Mouse (Mus musculus): Measurements from ENCODE around the gene Psmb3. TPM values are rescaled to one million over a fixed set of nuclear protein-coding genes. Genes with fewer than 3 reads are reported as not detected.

The Psmb3 gene
- total and polyA plus RNA-seq, 3 experiments, result 560 to 1,251 (median 863) TPM

DNA sequence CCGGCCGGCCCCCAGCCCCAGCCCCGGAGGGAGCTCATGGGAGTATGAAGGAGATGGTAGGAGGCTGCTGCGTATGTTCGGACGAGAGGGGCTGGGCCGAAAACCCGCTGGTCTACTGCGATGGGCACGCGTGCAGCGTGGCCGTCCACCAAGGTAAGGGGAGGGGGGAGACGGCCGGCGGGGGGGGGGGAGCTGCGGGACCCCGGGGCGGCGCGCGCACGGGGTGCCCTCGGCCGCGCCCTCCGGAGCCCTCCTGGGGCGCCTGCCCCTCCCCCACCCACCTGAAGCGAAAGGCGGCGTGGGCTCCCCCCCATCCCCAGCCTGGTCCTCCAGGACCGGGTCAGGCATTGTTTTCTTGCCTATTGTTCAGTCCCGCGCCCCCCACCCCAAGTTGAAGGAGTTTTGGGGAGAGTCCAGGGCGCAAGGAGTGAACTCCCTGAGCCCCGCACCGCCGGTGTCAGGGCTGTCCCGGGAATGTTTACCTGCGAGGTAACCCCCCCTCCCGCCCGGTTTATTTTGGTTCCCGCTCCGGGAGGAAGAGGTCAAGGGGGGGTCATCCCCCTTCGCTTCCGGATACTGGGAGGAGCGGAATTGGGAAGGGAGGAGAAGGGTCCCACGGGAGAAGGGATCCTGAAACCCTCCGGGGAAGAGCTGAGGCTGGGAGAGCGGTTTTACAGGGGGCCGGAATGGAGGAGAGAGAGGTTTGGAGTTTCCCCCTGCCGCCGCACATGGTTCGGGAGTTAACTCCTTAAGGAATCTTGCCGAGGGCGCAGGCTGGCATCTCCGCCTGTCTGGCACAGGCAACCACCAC lies 39.5 kb upstream of the Psmb3 start:
- Histone ChIP-seq H3K4me1 (ENCODE audit: control insufficient read depth in 1 of 2, insufficient read depth in 2 of 2) (peaks cover 9 to 24% of the 10 kb centered on the region in 2 experiments), H3K27ac (ENCODE audit: insufficient read depth, low read depth) (peak overlapping the region; percentile 51; the same call in 1 of the 2 replicates), H3K36me3 (replicated peaks in 1 of 2; ENCODE audit: control insufficient read depth in 1 of 2, insufficient read depth in 1 of 2, low read length in 1 of 2) (peaks cover 33 to 40% of the 10 kb centered on the region in 2 experiments), H3K4me2 (ENCODE audit: insufficient read depth, low read depth, poor library complexity, severe bottlenecking) (peak overlapping the region; percentile 85), H3K9me3 (replicated peaks; ENCODE audit: low read length) (peaks cover 5% of the 10 kb centered on the region), H3K79me2 (replicated peaks; ENCODE audit: control insufficient read depth, extremely low read depth, insufficient read depth, poor library complexity, severe bottlenecking) (peaks cover 44% of the 10 kb centered on the region), H3K4me3 (replicated peaks in 1 of 3; ENCODE audit: low read depth in 2 of 3, low read length in 2 of 3, poor library complexity in 1 of 3) (peak overlapping the region; percentile 82 to 96 (median 82)), H3K27me3 (replicated peaks) (no peaks in the 10 kb centered on the region), H3K9ac (ENCODE audit: insufficient read depth, low read depth) (peak overlapping the region; percentile 89)
- DNase-seq (ENCODE audit: extremely low read depth), result peak; percentile 44
- in situ Hi-C loops (cut with MboI; ENCODE audit: low pct_ligation_motif_present, low pct_unique_long_range_greater_than_20kb, low sequenced_read_pairs), result no loop called here
- TF ChIP-seq MAZ (IDR thresholded peaks at IDR 0.05; ENCODE audit: low read depth, low read length) (0 out of 2 replicates have a peak, but pooled peaks have one; percentile 58), ZMIZ1 (IDR thresholded peaks at IDR 0.05; ENCODE audit: low read depth, low read length) (no peak), IRF4 (IDR thresholded peaks at IDR 0.05; ENCODE audit: low read depth, low read length) (0 out of 2 replicates have a peak, but pooled peaks have one; percentile 10), USF2 (conservative IDR thresholded peaks at IDR 0.05; ENCODE audit: low read depth, low read length) (no peak), EP300 (IDR thresholded peaks at IDR 0.05; ENCODE audit: low read length) (no peak), CHD1 (IDR thresholded peaks at IDR 0.05; ENCODE audit: low read depth, low read length) (no peak; the same call in 1 of the 2 replicates), ZNF384 (IDR thresholded peaks at IDR 0.05; ENCODE audit: low read depth, low read length) (no peak), MEF2A (IDR thresholded peaks at IDR 0.05; ENCODE audit: borderline replicate concordance, low read depth, low read length) (0 out of 2 replicates have a peak, but pooled peaks have one; percentile 14), SIN3A (IDR thresholded peaks at IDR 0.05; ENCODE audit: low read length) (0 out of 2 replicates have a peak, but pooled peaks have one; percentile 8), POLR2AphosphoS2 (IDR thresholded peaks at IDR 0.05; ENCODE audit: low read depth, low read length) (no peak), HCFC1 (IDR thresholded peaks at IDR 0.05; ENCODE audit: low read depth, low read length) (no peak), CHD2 (IDR thresholded peaks at IDR 0.05; ENCODE audit: low read length) (peak; percentile 72; the same call in 1 of the 2 replicates)
- dilution Hi-C loops (cut with MboI; ENCODE audit: extremely low pct_ligation_motif_present, extremely low pct_unique_long_range_greater_than_20kb, low sequenced_read_pairs), result no loop called here

DNA sequence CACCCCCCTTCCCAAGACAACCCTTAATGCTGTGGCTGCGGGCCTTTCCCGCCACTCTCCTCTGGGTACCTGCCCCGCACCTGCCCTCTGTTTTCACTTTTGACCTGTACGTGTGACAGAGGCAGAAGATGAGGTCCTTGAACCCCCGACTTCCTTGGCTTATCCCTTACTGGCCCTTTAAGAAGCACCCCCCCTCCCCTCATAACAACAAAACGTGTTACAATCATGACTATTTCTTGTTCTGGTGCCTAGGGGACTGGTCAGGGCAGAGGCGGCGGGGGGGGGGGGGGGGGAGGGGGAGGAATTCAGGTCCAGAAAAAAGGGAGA lies 38.9 kb upstream of the Psmb3 start:
- Histone ChIP-seq H3K4me3 (replicated peaks in 1 of 3; ENCODE audit: low read depth in 2 of 3, low read length in 2 of 3, poor library complexity in 1 of 3) (peak overlapping the region; percentile 82 to 96 (median 82)), H3K9me3 (replicated peaks; ENCODE audit: low read length) (peaks cover 5% of the 10 kb centered on the region), H3K79me2 (replicated peaks; ENCODE audit: control insufficient read depth, extremely low read depth, insufficient read depth, poor library complexity, severe bottlenecking) (peaks cover 44% of the 10 kb centered on the region), H3K27ac (ENCODE audit: insufficient read depth, low read depth) (peak overlapping the region; percentile 51; the same call in 1 of the 2 replicates), H3K4me1 (ENCODE audit: control insufficient read depth in 1 of 2, insufficient read depth in 2 of 2) (peaks cover 9 to 27% of the 10 kb centered on the region in 2 experiments), H3K4me2 (ENCODE audit: insufficient read depth, low read depth, poor library complexity, severe bottlenecking) (peak overlapping the region; percentile 85), H3K9ac (ENCODE audit: insufficient read depth, low read depth) (peak overlapping the region; percentile 89), H3K27me3 (replicated peaks) (no peaks in the 10 kb centered on the region), H3K36me3 (replicated peaks in 1 of 2; ENCODE audit: control insufficient read depth in 1 of 2, insufficient read depth in 1 of 2, low read length in 1 of 2) (peaks cover 39 to 46% of the 10 kb centered on the region in 2 experiments)
- in situ Hi-C loops (cut with MboI; ENCODE audit: low pct_ligation_motif_present, low pct_unique_long_range_greater_than_20kb, low sequenced_read_pairs), result no loop called here
- DNase-seq (ENCODE audit: extremely low read depth), result no peak
- no peak for TF ChIP-seq GABPA (IDR thresholded peaks at IDR 0.05; ENCODE audit: insufficient replicate concordance, low read depth, low read length)
- TF ChIP-seq SIN3A (IDR thresholded peaks at IDR 0.05; ENCODE audit: low read length), result peak; percentile 12; the same call in 1 of the 2 replicates
- TF ChIP-seq MEF2A (IDR thresholded peaks at IDR 0.05; ENCODE audit: borderline replicate concordance, low read depth, low read length), result no peak
- TF ChIP-seq MAX (IDR thresholded peaks at IDR 0.05; ENCODE audit: low read length), result no peak
- TF ChIP-seq MXI1 (IDR thresholded peaks at IDR 0.05; ENCODE audit: low read depth, low read length), result peak; percentile 16; the same call in 1 of the 2 replicates
- TF ChIP-seq BHLHE40 (IDR thresholded peaks at IDR 0.05; ENCODE audit: low read depth, low read length), result peak; percentile 49; the same call in 1 of the 2 replicates
- no peak for TF ChIP-seq MYC (IDR thresholded peaks at IDR 0.05; ENCODE audit: low read depth, low read length)
- dilution Hi-C loops (cut with MboI; ENCODE audit: extremely low pct_ligation_motif_present, extremely low pct_unique_long_range_greater_than_20kb, low sequenced_read_pairs), result no loop called here

Data from CH12.LX (cell line).